Mouse (Mus musculus): ENCODE results near the gene Slc24a5.

DNA sequence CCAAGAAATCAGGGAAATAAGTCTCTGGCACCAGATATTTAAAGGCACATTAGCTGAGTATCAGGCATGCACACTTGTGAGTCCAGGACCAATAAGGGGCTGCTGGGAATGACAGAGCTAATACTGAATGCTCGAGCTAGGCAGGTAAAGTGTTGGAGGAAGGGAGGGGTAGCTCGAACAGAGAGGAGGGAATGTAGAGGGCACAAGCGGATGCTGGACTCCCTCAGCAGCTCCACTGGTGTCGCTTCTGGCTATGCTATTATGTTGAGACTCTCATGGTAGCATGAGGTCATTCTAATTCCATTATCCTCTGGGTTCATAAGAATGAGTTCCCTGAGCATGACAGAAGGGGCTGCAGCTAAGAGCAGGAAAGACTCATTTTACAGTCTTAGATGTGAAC, 5.0 kb upstream of the Slc24a5 start:
- TF ChIP-seq CTCF (IDR thresholded peaks at IDR 0.05): no peak
- no peak for TF ChIP-seq EP300 (IDR thresholded peaks at IDR 0.05)

Data from lung, postnatal 0 days (tissue).